Mouse (Mus musculus) retina, postnatal 7 days (tissue): ENCODE measurements around the gene Cpeb4.
"Not testable (repeated sequence)": the region's sequence is repeated elsewhere in the genome, so short reads cannot be mapped to it uniquely, and the experiment has no call there.

Experiments used
- DNase-seq: peaks from one replicate; pipeline ENCODE4 v3.0.0-alpha.2; 2012; ENCODE audit warnings: low read depth, low spot score

Cpeb4 gene

DNA sequence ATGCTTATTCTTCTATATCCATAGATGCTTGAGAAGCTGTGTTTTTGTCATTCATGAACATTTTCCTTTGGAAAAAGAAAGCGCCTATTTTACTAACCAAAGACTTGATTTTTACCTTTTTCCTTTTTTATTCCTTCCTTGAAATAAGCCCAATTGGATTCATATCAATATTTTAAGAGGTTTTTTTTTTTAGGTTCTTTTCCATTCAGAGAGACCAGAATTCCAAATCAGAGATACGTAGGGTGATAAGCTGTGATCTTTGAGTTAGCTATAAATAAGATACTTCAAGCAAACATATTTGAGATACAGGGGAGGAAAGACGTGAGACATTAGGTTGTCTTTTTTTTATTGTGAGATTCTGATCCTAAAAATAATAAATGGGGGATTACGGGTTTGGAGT, at the start of gene Cpeb4:
Gene Cpeb4, plus strand, starts transcription at position 301 of the 400 bp plus-strand sequence.
- DNase-seq = no peak

GRCm38 (mm10) chr11:31822556-31822955, 49.5 kb upstream of the Cpeb4 start:
- no peak for DNase-seq

GRCm38 (mm10) chr11:31823513-31823912, 48.5 kb upstream of the Cpeb4 start:
- no peak for DNase-seq

DNA sequence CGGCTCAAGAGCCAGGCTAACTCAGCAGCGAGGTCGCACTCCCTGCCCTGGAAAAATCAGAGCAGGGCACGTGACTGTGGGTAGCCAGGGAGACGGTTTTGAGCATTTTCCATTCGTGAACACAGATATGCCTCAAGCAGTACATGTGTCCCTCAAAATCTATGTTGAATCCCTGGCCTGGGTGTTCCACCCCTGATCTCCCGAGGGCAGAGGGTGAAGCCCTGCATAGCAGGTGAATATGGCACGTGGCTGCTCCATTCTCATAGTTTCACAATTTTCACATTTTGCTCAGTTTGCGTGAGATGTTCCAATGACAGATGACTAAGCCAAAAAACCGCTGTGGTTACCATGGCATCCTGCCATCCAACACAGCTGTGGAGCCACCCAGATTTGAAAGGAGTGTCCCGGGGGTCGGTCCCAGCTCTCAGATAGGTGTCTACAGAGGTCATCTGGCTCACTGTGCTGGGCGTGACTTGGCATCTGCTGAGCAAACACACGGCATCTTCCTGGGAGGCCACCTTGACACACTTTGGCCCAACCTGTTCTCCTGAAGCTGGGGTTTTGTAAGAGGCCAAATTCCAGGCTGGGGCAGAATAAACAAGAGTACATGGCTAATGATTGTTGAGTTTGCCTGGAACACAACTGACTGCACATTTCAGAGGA, 47.4 kb upstream of the Cpeb4 start:
- no peak for DNase-seq

DNA sequence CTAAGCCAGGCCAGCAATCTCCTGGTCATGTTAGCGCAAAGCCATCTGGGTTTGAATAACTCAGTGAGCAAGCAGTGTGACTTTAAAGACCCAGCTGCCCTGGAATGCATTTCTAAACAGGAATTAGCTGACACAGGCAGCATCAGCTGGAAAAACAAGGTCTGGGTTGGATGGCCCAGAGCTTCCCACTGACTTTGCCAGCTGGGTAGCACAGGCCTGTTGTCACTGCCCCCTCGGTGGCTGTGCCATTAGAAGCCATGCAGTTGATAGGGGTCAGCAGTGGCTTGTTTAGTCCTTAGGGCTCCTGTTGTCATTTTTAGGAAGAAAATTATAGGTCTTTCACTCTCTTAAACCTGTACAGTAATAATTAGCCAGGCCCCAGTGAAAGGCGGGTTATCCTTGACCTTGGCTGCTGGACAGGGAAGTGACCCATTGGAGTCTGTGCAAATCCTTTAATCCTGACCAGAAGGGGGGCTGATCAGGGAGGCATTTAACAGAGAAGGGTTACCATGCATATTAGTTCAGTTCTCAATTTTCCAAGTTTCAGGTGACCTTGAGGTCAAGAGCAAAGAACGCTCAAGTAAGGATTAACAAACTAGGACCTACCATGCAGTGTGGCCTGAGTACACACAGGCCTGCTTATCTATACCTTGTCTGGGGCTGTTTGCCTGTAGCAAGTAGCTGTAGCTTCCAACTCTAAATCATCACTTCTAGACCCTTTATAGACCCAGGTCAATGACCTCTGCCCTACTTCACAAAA, 43.8 kb upstream of the Cpeb4 start:
- DNase-seq = no peak

DNA sequence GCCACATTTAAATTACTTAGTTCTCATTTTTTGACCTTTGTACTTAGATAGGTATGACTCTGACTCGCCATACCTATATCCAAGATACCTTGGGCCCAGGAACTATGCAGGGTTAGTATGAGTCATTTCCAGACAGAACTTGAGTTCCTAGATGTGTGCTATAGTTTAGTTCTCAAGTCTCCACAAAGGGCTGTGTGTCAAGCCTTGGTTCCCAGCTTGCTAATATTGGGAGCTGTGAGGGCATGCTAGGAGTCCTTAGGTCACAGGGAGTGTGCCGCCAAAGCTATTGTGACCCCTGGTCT, 43.3 kb upstream of the Cpeb4 start:
- no peak for DNase-seq

- no peak for DNase-seq
Observed at GRCm38 (mm10) chr11:31830213-31831151, 41.5 kb upstream of the Cpeb4 start.

GRCm38 (mm10) chr11:31831451-31831850, 40.6 kb upstream of the Cpeb4 start:
- DNase-seq = no peak

- DNase-seq = no peak
Observed at GRCm38 (mm10) chr11:31831983-31832382, 40.0 kb upstream of the Cpeb4 start.

DNA sequence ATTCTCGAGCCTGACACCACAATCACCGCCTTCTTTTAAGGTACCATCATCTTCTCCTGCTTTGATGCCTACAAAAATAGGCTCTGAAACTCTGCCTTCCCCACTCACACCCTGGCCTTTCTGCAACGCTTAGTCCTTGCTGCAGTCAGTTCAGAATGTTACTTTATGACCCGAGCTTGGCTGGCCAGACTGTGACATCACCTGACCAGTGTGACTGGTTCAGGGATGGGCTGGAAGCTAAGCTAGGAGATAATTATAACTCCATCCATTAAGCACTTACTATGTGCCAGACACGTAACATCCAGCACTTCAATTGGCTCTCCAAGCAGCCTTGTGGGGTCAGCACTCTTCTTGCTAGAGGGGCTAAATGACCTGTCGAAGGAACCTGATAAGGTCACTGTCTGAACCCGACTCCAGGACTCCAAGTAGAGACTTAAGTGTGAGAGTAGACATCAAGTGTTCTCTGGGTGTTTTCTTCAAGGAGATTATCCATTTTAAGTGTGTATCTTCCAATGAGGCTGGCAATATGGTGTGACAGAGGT, 39.5 kb upstream of the Cpeb4 start:
- no peak for DNase-seq

- no peak for DNase-seq
Observed at GRCm38 (mm10) chr11:31833506-31833905, 38.5 kb upstream of the Cpeb4 start.

- DNase-seq = no peak
Observed at GRCm38 (mm10) chr11:31835352-31835751, 36.7 kb upstream of the Cpeb4 start.

DNA sequence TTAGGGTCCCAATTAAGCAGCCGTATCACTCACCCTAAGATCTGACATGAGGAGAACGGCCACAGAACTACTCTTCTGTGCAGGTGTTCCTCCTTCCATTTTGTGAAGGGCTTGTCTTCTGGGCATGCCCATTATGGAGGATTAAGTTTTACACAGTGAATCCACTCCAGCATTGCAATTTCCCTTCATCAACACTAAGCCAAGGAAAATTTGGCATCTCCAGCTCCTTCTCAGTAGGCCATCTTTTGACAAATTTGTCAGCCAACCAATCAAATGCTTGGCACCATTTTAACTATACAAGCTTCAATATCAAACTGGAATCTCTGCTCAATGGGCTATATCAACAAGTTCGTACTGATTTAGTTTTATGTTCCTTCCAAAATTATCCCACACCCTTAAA, 34.8 kb upstream of the Cpeb4 start:
- DNase-seq = no peak

- DNase-seq = no peak
Observed at GRCm38 (mm10) chr11:31837753-31838152, 34.3 kb upstream of the Cpeb4 start.

DNA sequence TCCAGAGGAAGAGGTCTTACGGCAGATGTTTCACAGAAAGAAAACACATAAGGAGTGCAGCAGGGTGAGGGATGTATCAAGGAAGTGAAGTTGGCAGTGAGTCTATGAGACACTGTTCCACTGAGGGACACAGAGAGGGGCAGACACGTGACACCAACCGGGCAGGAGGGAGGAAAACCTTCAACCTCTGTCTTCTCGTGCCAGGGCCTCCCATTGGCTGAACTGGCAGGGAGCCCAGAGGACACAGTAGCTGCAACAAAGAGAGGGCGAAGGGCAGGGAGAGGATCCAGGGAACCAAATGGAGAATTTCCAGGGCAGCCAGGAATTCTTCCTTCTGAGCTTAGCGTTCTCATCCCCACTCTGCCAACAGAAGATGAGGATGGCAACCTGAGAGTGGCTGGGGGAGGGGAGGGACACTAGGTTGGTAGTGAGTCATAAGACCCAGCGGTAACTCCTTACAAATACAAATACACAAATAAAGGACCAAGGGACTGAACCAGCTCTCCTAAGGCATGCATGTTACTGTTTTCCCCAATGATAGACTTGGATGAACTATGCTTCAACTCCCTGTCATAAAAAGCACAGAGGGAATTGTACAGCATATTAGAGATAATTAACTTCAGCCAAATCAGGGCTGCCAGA, 33.4 kb upstream of the Cpeb4 start:
- DNase-seq = no peak

DNA sequence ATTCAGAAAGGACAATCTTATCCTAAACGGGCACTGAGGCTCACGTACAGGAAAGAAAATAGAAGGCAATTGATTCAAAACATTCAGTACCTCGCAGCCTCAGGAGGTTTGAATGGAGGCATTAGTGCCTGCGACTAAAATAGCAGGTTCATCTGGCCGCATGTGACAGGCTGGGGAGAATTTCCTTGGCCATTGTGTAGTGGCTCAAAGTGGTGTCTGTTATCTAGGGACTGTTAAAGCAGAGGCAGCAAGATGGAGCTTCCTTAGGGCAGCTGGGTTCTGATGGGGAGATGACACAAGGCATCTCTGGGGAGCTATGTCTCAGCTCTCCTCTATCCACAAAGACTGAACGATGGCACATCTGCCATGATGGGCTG, 32.9 kb upstream of the Cpeb4 start:
- no peak for DNase-seq

DNA sequence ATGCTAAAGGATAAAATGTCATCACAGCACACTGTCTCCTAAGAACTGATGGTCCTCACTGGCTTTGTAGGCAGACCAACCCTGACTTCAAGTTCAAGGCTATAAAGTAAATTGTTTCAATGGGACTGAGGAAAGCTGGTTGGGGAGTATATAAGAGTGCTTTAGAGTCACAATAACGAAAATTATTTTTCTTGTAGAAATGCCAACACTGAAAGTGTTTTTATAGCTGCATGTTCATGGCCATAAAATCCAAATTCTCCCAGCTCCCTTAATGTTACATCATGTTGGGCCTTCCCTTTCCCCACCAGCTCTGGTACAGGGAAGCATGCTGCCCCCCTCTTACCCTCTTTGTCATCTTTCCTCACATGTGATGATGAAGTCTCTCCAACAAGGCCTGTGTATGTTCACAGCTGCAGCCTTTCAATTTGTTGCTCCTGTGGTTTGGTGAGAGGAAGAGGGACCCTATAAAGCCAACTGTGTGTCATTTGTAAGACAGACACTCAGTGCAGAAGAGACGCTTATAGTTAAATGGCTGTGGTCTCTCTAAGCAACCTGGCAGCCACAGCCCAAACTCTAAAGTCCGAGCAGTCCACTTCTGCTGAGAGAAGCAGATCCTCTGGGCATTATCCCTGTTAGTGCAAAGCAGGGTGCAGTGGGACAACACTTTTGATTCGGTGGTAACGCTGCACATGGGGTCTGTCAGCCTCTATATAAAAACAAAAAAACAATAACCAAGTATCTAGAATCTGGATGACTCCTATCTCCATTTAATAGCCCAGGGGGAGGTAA, 29.6 kb upstream of the Cpeb4 start:
- DNase-seq = no peak

- no peak for DNase-seq
Observed at GRCm38 (mm10) chr11:31843177-31843833, 28.7 kb upstream of the Cpeb4 start.

DNA sequence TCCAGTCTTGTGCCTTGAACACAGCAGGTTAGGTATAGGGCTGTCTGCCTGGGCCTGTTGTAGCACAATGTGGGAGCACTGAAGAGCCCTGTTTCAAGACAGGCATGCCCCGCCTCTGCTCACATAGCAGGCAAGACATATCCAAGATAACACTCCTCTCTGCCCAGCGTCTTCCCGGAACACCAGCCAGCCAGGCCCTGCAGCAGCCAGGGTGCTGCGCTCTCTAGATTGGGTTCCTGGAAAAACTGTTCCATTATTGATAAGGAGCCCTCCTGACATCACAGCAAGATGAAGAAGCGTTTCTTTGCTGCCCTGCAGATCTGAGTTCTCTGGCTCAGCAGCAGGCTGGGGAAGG, 28.2 kb upstream of the Cpeb4 start:
- no peak for DNase-seq

GRCm38 (mm10) chr11:31845111-31845510, 26.9 kb upstream of the Cpeb4 start:
- not testable (repeated sequence) for DNase-seq
